Mouse (Mus musculus): ENCODE data around the gene Hnrnph3. TPM values are rescaled to one million over a fixed set of nuclear protein-coding genes. Genes with fewer than 3 reads are reported as not detected.
A peak's percentile ranks its signal among the peaks of the same experiment; 100 is the strongest.
"Not testable (repeated sequence)": the region's sequence is repeated elsewhere in the genome, so short reads cannot be mapped to it uniquely, and the experiment has no call there.

Hnrnph3 gene
- polyA plus RNA-seq (2016; fragmentation: Nextera tagmentation; extraction: Ambion mirVana) = 215 and 228 TPM in 2 replicates

GRCm38 (mm10) chr10:63023749-63024579 is at the start of gene Hnrnph3, which contains the start of gene Pbld2:
Gene Hnrnph3, minus strand, starts transcription at chr10:63024217.
Gene Pbld2, plus strand, starts transcription at chr10:63024315.
- no peaks in the 10 kb centered on the region for H3K9me3 ChIP-seq (replicated peaks)
- peak within 1 kb of the TSS; percentile 100 for H3K27ac ChIP-seq (replicated peaks)
- peak within 1 kb of the TSS; percentile 97 for H3K4me3 ChIP-seq
- WGBS = under 1% methylated on average over 68 of the region's 69 CpGs
- H3K4me1 ChIP-seq = peaks cover 69% of the 10 kb centered on the region
- peaks cover 5% of the 10 kb centered on the region; the same call in 1 of the 2 replicates for H3K36me3 ChIP-seq
- DNase-seq (ENCODE audit: low spot score) = peak; percentile 99
- no peaks in the 10 kb centered on the region for H3K27me3 ChIP-seq (ENCODE audit: low read depth, poor library complexity, severe bottlenecking)

GRCm38 (mm10) chr10:63065988-63066387 is 42.0 kb upstream of the Hnrnph3 start:
- no peak overlapping the region for H3K27ac ChIP-seq (replicated peaks)
- H3K27me3 ChIP-seq (ENCODE audit: low read depth, poor library complexity, severe bottlenecking) = no peaks in the 10 kb centered on the region
- no peaks in the 10 kb centered on the region for H3K9me3 ChIP-seq (replicated peaks)
- H3K4me3 ChIP-seq = no peak overlapping the region
- peaks cover 5% of the 10 kb centered on the region for H3K4me1 ChIP-seq
- peak; percentile 82 for DNase-seq (ENCODE audit: low spot score)
- 6% methylated on average over 5 of the region's 5 CpGs for WGBS
- no peaks in the 10 kb centered on the region for H3K36me3 ChIP-seq

DNA sequence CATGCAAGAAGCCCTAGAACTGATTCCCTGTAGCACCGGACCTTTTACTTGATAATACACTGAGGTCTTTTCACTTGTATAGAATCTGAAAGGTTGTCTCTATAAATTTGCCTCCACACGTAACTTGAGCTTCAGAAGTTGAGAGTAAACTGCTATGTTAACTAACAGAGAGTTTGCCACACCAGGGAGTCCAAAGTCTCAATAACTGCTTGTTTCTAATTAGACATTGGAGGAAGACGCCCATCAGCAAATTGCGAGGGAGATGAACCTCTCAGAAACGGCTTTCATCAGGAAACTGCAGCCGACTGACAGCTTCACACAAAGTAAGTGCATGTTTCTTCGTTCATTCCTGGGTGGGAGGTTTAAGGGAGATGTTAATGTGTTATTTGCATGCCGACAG is 41.5 kb upstream of the Hnrnph3 start:
- DNase-seq (ENCODE audit: low spot score) = no peak
- H3K27ac ChIP-seq (replicated peaks) = no peak overlapping the region
- no peaks in the 10 kb centered on the region for H3K36me3 ChIP-seq
- H3K4me3 ChIP-seq = no peak overlapping the region
- peaks cover 5% of the 10 kb centered on the region for H3K4me1 ChIP-seq
- H3K27me3 ChIP-seq (ENCODE audit: low read depth, poor library complexity, severe bottlenecking) = no peaks in the 10 kb centered on the region
- no peaks in the 10 kb centered on the region for H3K9me3 ChIP-seq (replicated peaks)
- 68% methylated on average over 8 of the region's 8 CpGs for WGBS

- WGBS = 84% methylated on average over 9 of the region's 9 CpGs
These were observed 40.5 kb upstream of the Hnrnph3 start for GRCm38 (mm10) chr10:63064516-63064915.

DNA sequence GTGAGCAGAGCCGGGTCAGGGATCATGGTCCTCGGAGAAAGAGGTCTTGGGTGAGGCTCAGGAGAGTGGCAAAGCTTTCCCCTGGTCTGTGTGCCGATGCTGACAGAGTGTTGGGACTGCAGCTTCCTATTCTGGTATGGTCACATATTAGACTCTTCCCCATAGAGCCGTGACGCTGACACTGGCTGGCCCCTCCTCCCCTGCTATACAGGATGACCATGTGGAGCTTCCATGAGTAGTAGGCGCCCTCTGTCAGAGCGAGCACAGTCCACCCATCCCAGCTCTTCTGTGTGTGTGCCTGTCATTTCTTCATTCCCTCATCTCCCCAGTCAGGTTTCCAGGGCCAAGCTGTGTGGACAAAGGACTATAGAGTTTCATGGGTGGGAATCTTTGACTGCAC is 39.3 kb upstream of the Hnrnph3 start:
- 78% methylated on average over 7 of the region's 7 CpGs for WGBS
- no peaks in the 10 kb centered on the region for H3K36me3 ChIP-seq
- no peak overlapping the region for H3K4me3 ChIP-seq
- peaks cover 5% of the 10 kb centered on the region for H3K4me1 ChIP-seq
- H3K9me3 ChIP-seq (replicated peaks) = no peaks in the 10 kb centered on the region
- H3K27me3 ChIP-seq (ENCODE audit: low read depth, poor library complexity, severe bottlenecking) = no peaks in the 10 kb centered on the region
- 0 out of 2 replicates have a peak overlapping the region, but pooled peaks have one; percentile 13 for H3K27ac ChIP-seq (replicated peaks)
- no peak for DNase-seq (ENCODE audit: low spot score)

More at GRCm38 (mm10) chr10:63064516-63064915, 40.5 kb upstream of the Hnrnph3 start:
- Histone ChIP-seq H3K9me3 (replicated peaks) (no peaks in the 10 kb centered on the region), H3K27ac (replicated peaks) (no peak overlapping the region), H3K4me1 (peaks cover 5% of the 10 kb centered on the region), H3K27me3 (ENCODE audit: low read depth, poor library complexity, severe bottlenecking) (no peaks in the 10 kb centered on the region), H3K36me3 (no peaks in the 10 kb centered on the region), H3K4me3 (no peak overlapping the region)
- no peak for DNase-seq (ENCODE audit: low spot score)

- WGBS = 96% methylated on average over 5 of the region's 5 CpGs
- Histone ChIP-seq H3K27me3 (ENCODE audit: low read depth, poor library complexity, severe bottlenecking) (no peaks in the 10 kb centered on the region), H3K36me3 (no peaks in the 10 kb centered on the region), H3K27ac (replicated peaks) (no peak overlapping the region), H3K9me3 (replicated peaks) (no peaks in the 10 kb centered on the region), H3K4me3 (no peak overlapping the region), H3K4me1 (peaks cover 6% of the 10 kb centered on the region)
- DNase-seq (ENCODE audit: low spot score) = no peak
These were observed 38.7 kb upstream of the Hnrnph3 start for GRCm38 (mm10) chr10:63062696-63063095.

GRCm38 (mm10) chr10:63061266-63061665 is 37.2 kb upstream of the Hnrnph3 start:
- Histone ChIP-seq H3K4me3 (no peak overlapping the region), H3K27ac (replicated peaks) (no peak overlapping the region), H3K9me3 (replicated peaks) (no peaks in the 10 kb centered on the region), H3K36me3 (no peaks in the 10 kb centered on the region), H3K4me1 (peaks cover 17% of the 10 kb centered on the region), H3K27me3 (ENCODE audit: low read depth, poor library complexity, severe bottlenecking) (no peaks in the 10 kb centered on the region)
- no peak for DNase-seq (ENCODE audit: low spot score)
- WGBS = 79% methylated on average over 12 of the region's 12 CpGs

DNA sequence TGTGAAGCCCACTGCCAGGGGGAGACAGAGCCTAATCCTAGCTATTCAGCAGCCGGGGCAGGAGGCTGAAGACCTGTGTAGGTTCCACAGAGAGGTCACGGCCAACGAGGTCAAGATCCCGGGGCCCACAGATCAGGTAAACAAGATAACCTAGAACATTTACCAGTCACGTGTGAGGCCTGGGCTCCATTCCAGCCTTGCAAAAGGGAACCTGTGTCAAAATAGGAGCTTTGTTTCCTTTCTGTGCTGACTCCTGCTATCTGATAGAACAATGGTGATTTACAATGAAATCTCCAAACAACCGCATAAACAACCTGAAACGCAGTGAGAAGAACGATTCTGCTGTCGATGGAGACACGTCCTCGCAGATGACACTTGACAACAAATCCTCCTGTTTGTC is 36.4 kb upstream of the Hnrnph3 start:
- Histone ChIP-seq H3K36me3 (no peaks in the 10 kb centered on the region), H3K27ac (replicated peaks) (no peak overlapping the region), H3K4me3 (no peak overlapping the region), H3K9me3 (replicated peaks) (no peaks in the 10 kb centered on the region), H3K4me1 (peaks cover 17% of the 10 kb centered on the region), H3K27me3 (ENCODE audit: low read depth, poor library complexity, severe bottlenecking) (no peaks in the 10 kb centered on the region)
- 77% methylated on average over 11 of the region's 11 CpGs for WGBS
- no peak for DNase-seq (ENCODE audit: low spot score)

DNA sequence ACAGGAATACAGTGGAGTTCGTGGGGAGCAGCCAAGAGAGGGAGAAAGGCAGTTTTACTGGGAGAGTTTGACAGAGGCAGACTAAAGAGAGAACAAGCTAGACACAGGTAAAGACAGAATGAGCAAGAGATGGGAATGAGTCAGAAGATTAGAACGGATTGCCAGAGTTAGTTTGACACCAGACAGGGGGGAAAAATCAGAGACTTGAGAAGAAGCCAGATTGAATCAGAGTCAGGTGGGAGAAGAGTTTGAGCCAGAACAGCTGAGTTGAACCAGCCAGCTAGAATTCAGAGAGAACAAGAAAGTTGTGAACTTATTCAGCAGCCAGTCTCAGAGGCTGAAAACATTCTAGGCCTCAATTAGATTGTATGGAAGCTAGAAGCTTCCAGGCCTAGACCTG is 35.8 kb upstream of the Hnrnph3 start, which contains the start of gene Pbld1:
Pbld1 (plus strand) TSS at position 301 of the 400 bp plus-strand sequence.
- no peak within 1 kb of the TSS for H3K4me3 ChIP-seq
- no peaks in the 10 kb centered on the region for H3K27me3 ChIP-seq (ENCODE audit: low read depth, poor library complexity, severe bottlenecking)
- no peak for DNase-seq (ENCODE audit: low spot score)
- peaks cover 17% of the 10 kb centered on the region for H3K4me1 ChIP-seq
- no peak within 1 kb of the TSS for H3K27ac ChIP-seq (replicated peaks)
- no peaks in the 10 kb centered on the region for H3K9me3 ChIP-seq (replicated peaks)
- WGBS = 92% methylated on average over 2 of the region's 2 CpGs
- H3K36me3 ChIP-seq = no peaks in the 10 kb centered on the region

DNA sequence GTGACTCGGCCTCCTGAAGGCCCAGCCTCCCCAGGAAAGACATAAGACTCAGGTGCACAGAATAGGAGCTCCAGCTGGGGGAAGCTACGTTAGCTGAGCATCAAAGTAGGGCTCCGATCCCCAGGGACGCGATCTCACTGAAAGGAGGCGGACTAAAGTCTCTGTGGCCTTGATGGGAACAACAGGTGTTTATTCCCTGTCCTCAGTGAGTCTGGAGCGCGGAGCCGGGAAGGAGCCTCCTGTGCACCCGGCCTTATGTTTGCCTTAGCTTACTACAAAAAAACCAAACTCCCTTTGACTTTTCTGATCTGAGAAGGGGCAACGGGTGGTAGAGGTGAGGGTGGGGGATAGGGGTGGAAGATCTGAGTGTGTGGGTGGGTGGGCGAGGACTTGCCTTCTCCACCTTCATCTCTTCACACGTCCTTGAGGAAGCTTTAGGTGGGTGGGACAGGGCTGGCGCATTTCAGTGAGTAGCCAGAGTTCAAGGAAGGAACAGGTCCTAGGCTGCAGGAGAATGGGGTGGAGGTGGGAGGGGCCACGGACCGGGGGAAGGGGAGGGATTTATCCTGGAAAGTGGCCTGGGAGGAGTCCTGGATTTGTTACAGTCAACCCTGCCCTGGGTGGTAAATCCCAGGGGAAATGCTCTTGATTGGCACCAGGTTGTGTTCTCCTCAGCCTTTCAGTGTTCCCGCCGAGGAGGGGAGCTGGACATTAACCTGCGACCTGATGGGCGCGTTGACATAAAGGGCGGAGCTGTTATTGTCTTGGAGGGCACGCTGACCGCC is 33.1 kb upstream of the Hnrnph3 start:
- WGBS = 45% methylated on average over 24 of the region's 24 CpGs
- H3K36me3 ChIP-seq = no peaks in the 10 kb centered on the region
- H3K4me3 ChIP-seq = 0 out of 2 replicates have a peak overlapping the region, but pooled peaks have one; percentile 6
- no peaks in the 10 kb centered on the region for H3K27me3 ChIP-seq (ENCODE audit: low read depth, poor library complexity, severe bottlenecking)
- no peak overlapping the region for H3K27ac ChIP-seq (replicated peaks)
- H3K9me3 ChIP-seq (replicated peaks) = no peaks in the 10 kb centered on the region
- DNase-seq (ENCODE audit: low spot score) = no peak
- peaks cover 17% of the 10 kb centered on the region for H3K4me1 ChIP-seq

- peaks cover 17% of the 10 kb centered on the region for H3K4me1 ChIP-seq
- no peak overlapping the region for H3K4me3 ChIP-seq
- H3K9me3 ChIP-seq (replicated peaks) = no peaks in the 10 kb centered on the region
- WGBS = 74% methylated on average over 2 of the region's 2 CpGs
- no peaks in the 10 kb centered on the region for H3K36me3 ChIP-seq
- no peak overlapping the region for H3K27ac ChIP-seq (replicated peaks)
- DNase-seq (ENCODE audit: low spot score) = no peak
- H3K27me3 ChIP-seq (ENCODE audit: low read depth, poor library complexity, severe bottlenecking) = no peaks in the 10 kb centered on the region
These were observed 30.6 kb upstream of the Hnrnph3 start for GRCm38 (mm10) chr10:63054586-63054985.

DNA sequence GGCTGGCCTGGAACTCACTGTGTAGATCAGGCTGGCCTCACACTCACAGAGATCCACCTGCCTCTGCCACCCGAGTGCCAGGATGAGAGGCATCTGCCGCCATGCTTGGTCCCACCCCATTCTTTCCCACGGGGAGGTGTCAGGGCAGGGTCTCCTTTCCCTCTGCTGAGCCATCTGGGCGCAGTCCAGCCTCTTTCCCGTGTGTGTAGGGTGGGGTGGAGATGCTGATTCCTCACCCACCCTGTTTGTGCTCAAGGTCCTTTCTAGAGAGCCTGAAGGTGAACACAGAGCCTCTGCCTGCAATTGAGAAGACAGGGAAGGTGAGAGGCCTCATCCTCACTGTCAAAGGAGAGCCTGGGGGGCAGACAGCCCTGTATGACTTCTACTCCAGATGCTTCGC is 30.1 kb upstream of the Hnrnph3 start:
- not testable (repeated sequence) for H3K36me3 ChIP-seq; H3K4me3 ChIP-seq; H3K27me3 ChIP-seq (ENCODE audit: low read depth, poor library complexity, severe bottlenecking); H3K27ac ChIP-seq (replicated peaks); DNase-seq (ENCODE audit: low spot score); H3K9me3 ChIP-seq (replicated peaks)
- 96% methylated on average over 6 of the region's 6 CpGs for WGBS
- H3K4me1 ChIP-seq = peaks cover 17% of the 10 kb centered on the region
